Mouse (Mus musculus) layer of hippocampus, postnatal 14 days (tissue): Measurements from ENCODE around the gene Cyp4f40. TPM values are rescaled to one million over a fixed set of nuclear protein-coding genes. Genes with fewer than 3 reads are reported as not detected.
A peak's percentile ranks its signal among the peaks of the same experiment; 100 is the strongest.
"Not testable (repeated sequence)": the region's sequence is repeated elsewhere in the genome, so short reads cannot be mapped to it uniquely, and the experiment has no call there.

Experiments
- DNase-seq, 2 experiments: peaks; one replicate each; pipeline ENCODE4 v3.0.0; 2021 to 2022; ENCODE audit warnings: low spot score in 2 of 2, mixed read lengths in 1 of 2
- long read RNA-seq, 2 experiments: library from polyadenylated mRNA; stranded (forward); transcript quantifications; one replicate each; pipeline ENCODE4 v2.0.0; 2021
- total RNA-seq, 2 experiments: library from RNA; stranded (reverse); gene quantifications; 2 replicates each; pipeline ENCODE4 v1.2.3; 2021

Gene Cyp4f40
- not detected for total RNA-seq
- long read RNA-seq, experiment 1 = 0 reads
- long read RNA-seq, experiment 2 = 0 reads

DNA sequence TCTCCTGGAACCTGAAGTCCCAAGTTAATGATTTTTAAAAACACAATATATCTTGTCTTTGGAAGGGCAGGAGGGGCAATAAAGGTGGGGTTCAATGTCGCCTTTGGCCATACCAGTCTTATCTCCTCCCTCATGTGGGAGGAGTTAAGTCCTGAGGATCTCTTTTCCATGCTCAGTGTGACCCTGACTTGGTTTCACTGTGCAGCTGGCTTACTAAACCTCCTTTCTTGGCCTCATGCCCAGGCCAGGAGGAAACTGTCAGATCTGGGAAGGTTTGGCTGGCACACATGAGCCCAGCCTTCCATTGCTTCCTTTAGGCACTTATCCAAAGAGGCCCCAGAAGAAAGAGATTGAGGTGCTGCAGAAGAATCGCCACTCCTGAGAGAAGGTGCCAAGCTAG, at the start of gene Cyp4f40:
Cyp4f40 (plus strand) TSS at position 189 of the 400 bp plus-strand sequence.
- DNase-seq = peak in 1 of 2 experiments; percentile 6

DNA sequence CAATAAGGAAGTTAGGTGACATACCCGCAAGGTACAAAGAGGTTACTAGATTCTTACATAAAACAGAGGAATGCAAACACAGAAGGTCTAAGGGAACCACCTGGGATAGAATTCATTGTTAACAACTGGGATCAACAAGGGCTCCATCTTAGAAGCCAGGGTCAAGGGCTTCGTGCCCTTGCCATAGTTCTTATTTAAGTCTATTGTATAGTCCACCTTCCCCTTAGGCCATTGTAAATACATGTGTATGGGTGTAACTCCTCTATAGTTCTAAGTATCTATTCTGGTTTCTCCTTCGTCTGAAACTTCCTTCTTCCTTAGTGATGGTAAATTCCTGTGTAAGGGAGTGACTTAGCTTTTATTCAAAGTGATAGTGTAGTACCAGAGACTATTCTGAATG, 48.5 kb upstream of the Cyp4f40 start:
- DNase-seq = not testable (repeated sequence)

GRCm38 (mm10) chr17:32610896-32611295, 47.8 kb upstream of the Cyp4f40 start:
- no peak for DNase-seq

DNA sequence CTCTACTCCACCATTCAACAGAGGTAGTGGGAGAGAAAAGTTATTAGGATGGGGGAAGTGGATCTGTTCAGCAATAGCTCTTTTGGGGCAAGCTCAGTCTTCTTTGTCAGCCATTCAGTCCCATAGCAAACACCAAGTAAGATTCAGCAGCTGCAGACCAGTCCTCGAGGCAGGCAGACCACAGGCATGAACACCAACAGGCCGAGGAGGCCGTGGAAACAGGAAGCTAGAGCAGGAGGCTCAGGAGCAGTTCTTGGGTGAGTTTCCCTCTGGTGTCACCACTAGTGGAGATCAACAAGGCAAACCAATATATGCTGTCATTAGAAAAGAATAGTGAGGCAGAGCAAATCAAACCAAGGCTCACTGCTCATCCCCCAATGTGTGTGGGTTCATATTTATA, 46.3 kb upstream of the Cyp4f40 start:
- DNase-seq = no peak

DNA sequence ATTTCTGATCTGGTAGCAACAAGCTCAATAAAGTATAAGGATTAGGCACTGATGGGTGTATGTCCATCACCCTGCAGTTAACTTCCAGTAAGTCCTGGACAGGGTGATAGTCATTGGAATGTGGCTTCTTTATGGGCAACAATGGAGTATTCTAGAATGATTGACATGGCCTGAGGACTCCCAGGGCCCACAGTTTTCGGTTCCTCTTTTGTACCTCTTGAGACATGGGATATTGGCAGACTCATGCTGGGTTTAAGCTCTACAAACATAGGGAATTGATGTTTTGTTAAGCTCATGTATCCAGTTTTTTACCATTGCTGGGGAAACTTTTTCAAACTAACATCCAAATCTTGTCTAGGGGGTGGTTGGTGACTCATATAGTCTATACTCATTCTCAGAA, 41.4 kb upstream of the Cyp4f40 start:
- DNase-seq = no peak

DNA sequence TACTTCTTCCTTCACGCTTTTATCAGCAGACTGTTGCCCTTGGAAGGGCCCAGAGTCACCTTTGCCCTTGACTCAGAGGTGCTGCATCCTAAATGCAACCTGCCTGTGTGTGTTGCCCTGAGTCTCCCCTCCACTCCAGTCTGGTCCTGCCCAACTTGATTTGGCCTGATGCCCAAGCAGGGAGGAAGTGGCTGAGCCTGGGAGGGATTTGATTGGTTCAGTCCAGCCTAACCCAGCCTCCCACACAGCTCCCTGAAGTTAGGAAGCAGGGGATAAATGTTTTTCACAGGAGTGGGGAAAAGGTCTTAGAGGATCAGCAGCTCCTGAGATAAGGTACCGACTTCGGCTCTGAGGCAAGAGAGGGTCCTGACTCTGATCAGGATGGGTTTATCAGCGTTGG, 37.7 kb upstream of the Cyp4f40 start, which contains the start of gene Cyp4f37:
Cyp4f37 (plus strand) TSS at position 292 of the 400 bp plus-strand sequence.
- not testable (repeated sequence) for DNase-seq

- not testable (repeated sequence) for DNase-seq
These were observed 29.0 kb upstream of the Cyp4f40 start for GRCm38 (mm10) chr17:32629726-32630125.

- DNase-seq = no peak
These were observed 26.8 kb upstream of the Cyp4f40 start for GRCm38 (mm10) chr17:32631936-32632335.

DNA sequence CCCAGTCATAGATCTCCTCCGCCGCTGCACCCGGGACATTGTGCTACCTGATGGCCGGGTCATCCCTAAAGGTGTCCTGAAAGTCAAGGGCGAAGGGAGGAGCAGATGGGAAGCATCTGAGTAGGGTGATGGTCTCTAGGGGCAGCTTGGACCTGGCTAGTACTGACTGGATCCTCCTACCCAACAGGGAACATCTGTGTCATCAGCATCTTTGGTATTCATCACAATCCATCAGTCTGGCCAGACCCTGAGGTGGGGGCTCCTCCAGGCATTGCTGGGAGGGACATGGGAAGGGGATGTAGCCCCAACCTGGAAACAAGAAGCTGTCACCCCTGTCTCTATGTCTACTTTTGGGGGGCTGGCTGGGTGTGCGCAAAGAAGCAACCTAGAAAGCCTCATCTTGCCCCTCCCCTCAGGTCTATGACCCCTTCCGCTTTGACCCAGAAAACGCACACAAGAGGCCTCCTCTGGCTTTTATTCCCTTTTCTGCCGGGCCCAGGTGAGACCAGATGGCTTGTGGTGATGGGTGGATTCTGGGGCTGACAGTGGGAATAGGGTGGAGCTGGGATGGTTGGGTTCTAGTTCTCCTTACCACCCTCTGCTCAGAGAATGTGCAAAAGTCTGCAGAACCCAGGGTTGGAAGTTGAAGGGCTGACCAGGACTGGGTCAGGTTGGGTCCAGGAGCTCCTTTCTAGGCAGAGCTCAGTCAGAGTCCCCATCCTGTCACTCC, 24.3 kb upstream of the Cyp4f40 start:
- DNase-seq = not testable (repeated sequence)

- peak; percentile 85 to 87 for DNase-seq
These were observed 23.8 kb upstream of the Cyp4f40 start for GRCm38 (mm10) chr17:32634972-32635314.

GRCm38 (mm10) chr17:32636341-32636740, 22.4 kb upstream of the Cyp4f40 start:
- DNase-seq = no peak

DNA sequence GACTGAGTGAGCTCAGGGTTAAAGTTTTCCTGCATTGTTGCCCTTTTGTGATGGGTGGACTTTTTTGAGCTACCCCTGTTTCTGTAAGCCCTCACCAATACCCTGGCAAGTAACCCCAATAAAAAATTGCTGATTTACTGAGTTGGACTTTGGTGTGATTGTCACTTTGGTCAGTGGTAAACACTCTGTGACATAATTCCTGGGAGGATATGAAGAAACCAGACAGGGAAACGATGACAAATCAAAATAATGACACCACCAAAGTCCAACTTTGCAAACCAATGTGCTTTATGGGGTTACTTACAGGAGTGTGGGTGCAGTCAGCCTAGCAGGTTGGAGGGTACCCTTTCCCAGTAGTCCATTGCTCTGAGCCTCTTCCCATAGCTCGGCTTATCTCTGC, 21.5 kb upstream of the Cyp4f40 start:
- DNase-seq = no peak

DNA sequence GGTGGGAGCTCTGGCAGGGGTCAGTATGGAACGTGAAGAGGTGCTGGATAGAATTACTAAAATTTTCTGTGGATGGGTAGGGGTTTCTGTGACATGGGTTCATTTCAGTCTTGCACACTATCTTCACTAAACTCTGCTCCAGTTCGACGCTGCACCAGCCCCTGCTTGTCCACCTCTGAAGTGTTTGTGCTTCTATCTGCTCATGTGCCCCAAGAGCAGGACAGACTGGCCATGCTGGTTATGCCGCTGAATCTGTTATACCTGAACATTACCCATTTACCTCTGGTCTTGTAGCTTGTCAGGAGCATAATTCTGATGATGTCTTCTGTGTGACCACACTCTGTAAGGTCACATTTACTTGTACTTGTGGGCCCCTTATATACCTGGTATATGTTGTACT, 12.1 kb upstream of the Cyp4f40 start:
- DNase-seq = no peak

DNA sequence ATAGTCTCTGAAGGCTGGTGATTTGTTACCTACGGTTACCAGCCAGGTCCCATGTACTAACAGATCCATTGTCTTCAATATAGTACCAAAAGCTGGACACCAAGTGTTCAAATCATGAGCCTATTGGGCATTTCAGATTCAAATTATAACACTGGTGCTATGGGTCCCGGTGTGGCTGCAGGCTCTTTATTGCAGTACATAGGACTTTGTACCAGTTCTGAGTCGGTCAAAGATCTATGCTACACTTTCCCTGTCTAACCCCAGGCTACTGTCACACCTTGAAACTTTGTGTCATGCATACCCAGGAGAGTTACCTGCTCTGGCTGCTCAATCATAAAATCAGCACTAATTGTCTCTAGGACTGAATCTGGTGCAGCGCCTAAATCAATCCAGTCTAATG, 4.8 kb upstream of the Cyp4f40 start:
- DNase-seq = no peak

DNA sequence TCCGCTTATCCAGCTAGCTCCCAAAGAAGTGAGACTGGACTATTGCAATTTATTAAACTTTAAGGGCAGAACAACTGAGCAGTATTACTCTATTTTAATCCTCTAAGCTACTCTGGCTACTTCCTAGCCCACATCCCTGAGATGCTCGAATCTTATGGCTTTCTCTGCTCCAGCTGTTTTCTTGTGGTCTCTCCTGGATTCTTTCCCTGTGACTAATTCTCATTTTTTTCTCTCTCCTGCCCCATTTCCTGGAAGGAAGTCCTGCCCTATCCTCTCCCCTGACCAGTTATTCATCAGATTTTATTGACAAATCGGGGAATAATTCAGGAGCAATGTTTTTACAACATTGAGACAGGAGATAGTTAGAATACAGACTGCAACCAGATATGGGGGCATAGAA, 1.7 kb upstream of the Cyp4f40 start:
- no peak for DNase-seq

DNA sequence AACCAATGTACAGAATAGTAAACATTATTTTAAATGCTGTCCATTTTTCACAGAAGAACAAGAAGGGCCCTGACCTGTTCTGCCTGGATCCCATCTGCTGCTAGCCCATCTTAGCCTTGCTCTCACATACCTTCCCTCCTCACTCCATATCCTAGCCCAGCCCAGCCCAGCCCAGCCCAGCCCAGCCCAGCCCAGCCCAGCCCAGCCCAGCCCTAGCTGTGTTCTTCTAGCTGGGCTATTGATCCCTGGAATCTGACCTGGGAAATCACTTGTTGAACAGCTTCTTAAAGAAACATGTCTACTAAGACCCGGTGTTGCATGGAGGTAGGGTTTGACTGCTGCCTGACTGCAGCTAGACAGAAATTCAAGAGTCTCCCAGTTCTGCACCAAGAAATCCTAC, 454 bp upstream of the Cyp4f40 start:
- DNase-seq = no peak

- DNase-seq = no peak
These were observed 15.3 kb downstream of the Cyp4f40 start for GRCm38 (mm10) chr17:32673976-32674375.

DNA sequence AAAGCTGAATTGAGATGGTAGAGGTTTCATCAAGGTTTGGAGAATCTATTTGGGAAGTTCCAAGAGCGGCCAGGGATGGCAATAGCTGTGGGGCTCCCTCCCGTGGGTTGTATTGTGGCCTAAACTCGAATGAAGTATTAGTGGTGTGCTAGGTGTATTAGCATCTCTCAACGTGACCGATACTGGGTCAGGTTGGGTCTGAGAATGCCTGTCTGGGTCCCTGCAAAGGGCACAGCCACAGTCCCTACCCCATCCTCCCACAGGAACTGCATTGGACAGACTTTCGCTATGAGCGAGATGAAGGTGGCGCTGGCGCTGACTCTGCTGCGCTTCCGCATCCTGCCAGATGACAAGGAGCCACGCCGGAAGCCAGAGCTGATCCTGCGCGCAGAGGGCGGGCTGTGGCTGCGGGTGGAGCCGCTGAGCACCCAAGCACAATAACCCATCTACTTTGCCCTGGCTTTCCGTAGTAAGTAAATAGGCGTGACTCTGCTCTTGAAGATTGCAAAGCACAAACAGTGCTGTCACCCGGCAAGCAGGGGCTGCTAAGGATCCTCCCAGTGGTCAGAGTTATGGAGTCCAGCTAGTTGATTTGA, 17.4 kb downstream of the Cyp4f40 start:
- DNase-seq = no peak

DNA sequence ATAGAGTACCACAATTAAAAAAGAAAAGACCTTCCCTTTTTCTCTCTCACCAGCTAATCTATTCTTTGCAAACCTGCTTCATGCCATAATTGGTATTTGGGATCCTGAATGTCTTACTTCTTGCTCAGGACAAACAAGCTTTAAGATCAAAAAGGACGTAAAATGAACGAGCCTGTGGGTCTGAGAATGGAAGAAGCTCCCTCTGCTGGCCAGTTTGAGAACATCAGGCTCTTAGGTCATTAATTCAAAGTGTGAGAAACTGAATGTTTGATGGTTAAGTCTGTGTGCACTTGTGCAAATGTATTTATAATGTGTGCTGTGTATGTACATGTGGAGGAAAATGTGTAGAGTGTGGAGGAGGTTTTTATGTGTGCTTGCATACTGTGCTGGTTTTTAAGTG, 21.7 kb downstream of the Cyp4f40 start:
- peak; percentile 19 to 37 for DNase-seq

DNA sequence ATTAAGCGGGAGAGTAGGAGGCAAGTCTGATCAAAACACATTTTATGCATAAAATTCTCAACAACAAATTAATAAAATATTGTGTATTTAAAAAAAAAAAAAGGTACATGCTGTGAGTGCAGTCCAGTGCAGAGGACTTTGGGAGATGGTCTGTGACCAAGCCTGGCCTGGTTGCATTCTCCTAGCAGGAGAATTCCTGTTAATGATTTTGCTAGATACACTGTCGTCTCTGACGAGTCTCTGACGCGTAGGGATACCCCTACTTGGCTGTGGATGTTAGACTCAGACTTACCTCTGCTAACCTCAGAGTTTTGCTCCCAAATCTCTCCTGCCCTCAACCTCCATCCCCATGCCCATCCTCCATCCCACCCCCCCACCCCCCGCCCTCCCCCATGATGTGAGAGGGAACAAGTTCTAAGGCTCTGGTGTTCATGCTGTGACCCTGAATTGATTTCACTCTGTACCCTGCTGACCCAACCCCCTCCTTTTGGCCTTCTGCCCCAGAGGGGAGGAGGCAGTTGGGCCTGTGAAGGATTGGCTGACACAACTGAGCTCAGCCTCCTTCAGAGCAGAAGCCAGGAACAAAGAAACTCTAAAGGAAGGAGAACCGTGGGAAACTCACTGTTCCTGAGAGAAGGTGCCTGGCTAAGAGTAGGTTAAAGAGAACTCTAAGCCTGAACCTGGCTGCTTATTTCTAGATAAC, 26.5 kb downstream of the Cyp4f40 start, which contains the start of gene Cyp4f15:
Cyp4f15 (plus strand) TSS at position 580 of the 703 bp plus-strand sequence.
- DNase-seq = peak; percentile 29 to 73

DNA sequence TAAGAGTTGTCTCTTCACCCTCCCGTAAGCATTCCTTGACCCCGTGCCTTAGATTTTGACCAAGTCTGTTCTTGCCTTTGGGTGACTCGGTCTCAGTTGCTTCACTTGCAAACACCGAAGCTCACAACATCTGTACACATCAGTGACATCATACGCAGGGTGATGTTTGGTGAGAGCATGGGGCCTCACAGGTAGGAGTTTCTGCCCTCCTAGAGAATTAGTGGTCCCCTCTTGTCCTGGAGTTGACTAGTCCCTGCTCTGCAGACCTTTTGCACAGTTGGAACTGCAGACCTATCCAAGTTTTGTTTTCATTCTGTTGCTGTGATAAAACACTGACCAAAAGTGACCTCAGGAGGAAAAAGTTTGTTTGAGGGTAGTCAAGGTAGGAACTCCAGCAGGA, 28.0 kb downstream of the Cyp4f40 start:
- no peak for DNase-seq

DNA sequence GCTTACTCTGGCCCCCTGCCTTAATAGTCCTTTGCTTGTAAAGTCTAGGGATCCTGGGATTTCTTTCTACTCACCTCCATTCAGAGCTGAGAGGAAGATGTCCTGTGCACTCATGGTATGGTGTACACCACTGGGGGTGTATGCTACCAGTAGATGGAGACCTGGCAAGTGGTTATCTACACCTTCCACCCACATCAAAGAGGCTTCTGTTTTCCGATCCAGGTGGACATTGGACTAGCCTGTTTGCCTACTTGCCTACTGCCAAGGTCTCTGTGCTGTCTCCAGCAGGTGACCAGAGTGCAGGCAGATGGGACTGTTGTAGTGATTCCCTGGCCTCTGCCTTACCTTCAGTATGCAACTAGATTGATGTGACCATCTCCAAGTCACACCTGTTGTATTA, 32.3 kb downstream of the Cyp4f40 start:
- no peak for DNase-seq
